Mouse (Mus musculus) MEL (cell line): Measurements from ENCODE around the gene Mrpl10.

Source experiments
- CTCF ChIP-seq, 3 experiments: IDR thresholded peaks in 2 of 3; conservative IDR thresholded peaks in 1 of 3; 2 replicates each; pipeline ENCODE4 v1.5.1; 2011 to 2012; ENCODE audit warnings: low read length in 3 of 3, low read depth in 2 of 3, mild to moderate bottlenecking in 2 of 3, improper control_type of control experiment in 1 of 3, inconsistent platforms in 1 of 3, mixed read lengths in 1 of 3, moderate library complexity in 1 of 3; ENCODE audit not compliant: control insufficient read depth in 1 of 3, insufficient read depth in 1 of 3, poor library complexity in 1 of 3, severe bottlenecking in 1 of 3
- GATA1 ChIP-seq: IDR thresholded peaks from 2 replicates; pipeline ENCODE4 v1.6.1; 2011; ENCODE audit warnings: low read depth, low read length, improper control_type of control experiment
- HCFC1 ChIP-seq: IDR thresholded peaks from 2 replicates; pipeline ENCODE4 v1.6.1; 2012; ENCODE audit warnings: low read depth, mild to moderate bottlenecking, inconsistent platforms, low read length, improper control_type of control experiment, moderate library complexity
- MAZ ChIP-seq: IDR thresholded peaks from 2 replicates; pipeline ENCODE4 v1.6.1; 2012; ENCODE audit warnings: low read depth, mild to moderate bottlenecking, inconsistent platforms, low read length, improper control_type of control experiment
- NRF1 ChIP-seq: IDR thresholded peaks from 2 replicates; pipeline ENCODE4 v1.6.1; 2014; ENCODE audit warnings: low read depth, mild to moderate bottlenecking, inconsistent platforms, low read length, improper control_type of control experiment, moderate library complexity; ENCODE audit not compliant: poor library complexity, insufficient read depth, severe bottlenecking
- POLR2A ChIP-seq, 2 experiments: IDR thresholded peaks; 2 replicates each; pipeline ENCODE4 v1.6.1; 2011 to 2012; ENCODE audit warnings: low read length in 2 of 2, mild to moderate bottlenecking in 2 of 2, control low read depth in 1 of 2, improper control_type of control experiment in 1 of 2, low read depth in 1 of 2, moderate library complexity in 1 of 2; ENCODE audit not compliant: control insufficient read depth in 1 of 2, insufficient read depth in 1 of 2, poor library complexity in 1 of 2
- RAD21 ChIP-seq: IDR thresholded peaks from 2 replicates; pipeline ENCODE4 v1.6.1; 2011; ENCODE audit warnings: mild to moderate bottlenecking, low read depth, low read length, improper control_type of control experiment
- TCF12 ChIP-seq: IDR thresholded peaks from 2 replicates; pipeline ENCODE4 v1.6.1; 2014; ENCODE audit warnings: low read depth, mild to moderate bottlenecking, inconsistent platforms, low read length, improper control_type of control experiment, moderate library complexity
- ZC3H11A ChIP-seq: IDR thresholded peaks from 2 replicates; pipeline ENCODE4 v1.6.1; 2012; ENCODE audit warnings: low read depth, mild to moderate bottlenecking, inconsistent platforms, low read length, improper control_type of control experiment
- ZKSCAN1 ChIP-seq: IDR thresholded peaks from 2 replicates; pipeline ENCODE4 v1.6.1; 2012; ENCODE audit warnings: low read depth, mild to moderate bottlenecking, inconsistent platforms, low read length, improper control_type of control experiment, moderate library complexity

DNA sequence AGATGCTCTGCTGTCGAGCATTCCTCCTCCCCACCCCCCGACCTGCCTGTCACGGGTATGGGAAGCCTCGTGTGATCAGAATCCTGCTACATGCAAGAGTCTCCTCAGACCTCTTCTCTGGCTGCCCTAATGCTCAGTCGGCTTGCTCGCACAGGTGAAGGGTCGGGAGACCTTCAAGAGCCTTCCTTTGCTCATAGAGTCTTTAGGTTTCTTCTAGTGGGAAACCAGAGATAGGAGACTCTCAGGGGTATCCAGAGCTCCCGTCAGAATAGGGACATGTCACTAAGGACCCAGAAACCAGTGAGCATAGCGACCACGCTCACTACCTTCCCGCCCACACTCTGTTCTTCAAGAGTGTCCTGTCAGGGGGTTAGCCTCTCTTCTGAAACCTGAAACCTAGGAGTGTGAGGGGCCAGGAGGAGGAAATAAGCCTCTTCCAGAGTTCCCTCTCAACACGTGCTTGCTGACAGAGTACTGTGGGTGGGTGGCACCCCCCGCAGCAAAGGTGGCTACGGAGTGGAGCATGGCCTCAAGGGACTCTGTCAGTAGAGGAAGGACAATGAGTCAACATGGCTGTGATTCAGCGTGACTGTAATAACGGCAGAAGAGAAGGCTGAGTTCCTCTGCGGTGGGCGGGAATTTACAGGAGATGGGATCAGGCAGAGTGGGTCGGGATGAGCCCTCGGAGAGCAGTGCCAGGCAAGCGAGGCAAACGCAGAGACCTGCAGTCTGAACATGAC is 42.2 kb downstream of the Mrpl10 start:
- TF ChIP-seq MAZ (no peak), TCF12 (no peak), RAD21 (no peak), HCFC1 (no peak), NRF1 (no peak), POLR2A (IDR thresholded peaks at IDR 0.05; ENCODE audit: control insufficient read depth in 1 of 2, insufficient read depth in 1 of 2, low read depth in 1 of 2, low read length in 2 of 2, poor library complexity in 1 of 2) (no peak), ZC3H11A (no peak), CTCF (IDR thresholded peaks at IDR 0.05 in 2 of 3, conservative IDR thresholded peaks at IDR 0.05 in 1 of 3; ENCODE audit: control insufficient read depth in 1 of 3, insufficient read depth in 1 of 3, low read depth in 2 of 3, low read length in 3 of 3, poor library complexity in 1 of 3, severe bottlenecking in 1 of 3) (no peak), GATA1 (no peak), ZKSCAN1 (no peak)
